Mouse (Mus musculus): ENCODE data around the gene Hmgb1.

Gene Hmgb1

DNA sequence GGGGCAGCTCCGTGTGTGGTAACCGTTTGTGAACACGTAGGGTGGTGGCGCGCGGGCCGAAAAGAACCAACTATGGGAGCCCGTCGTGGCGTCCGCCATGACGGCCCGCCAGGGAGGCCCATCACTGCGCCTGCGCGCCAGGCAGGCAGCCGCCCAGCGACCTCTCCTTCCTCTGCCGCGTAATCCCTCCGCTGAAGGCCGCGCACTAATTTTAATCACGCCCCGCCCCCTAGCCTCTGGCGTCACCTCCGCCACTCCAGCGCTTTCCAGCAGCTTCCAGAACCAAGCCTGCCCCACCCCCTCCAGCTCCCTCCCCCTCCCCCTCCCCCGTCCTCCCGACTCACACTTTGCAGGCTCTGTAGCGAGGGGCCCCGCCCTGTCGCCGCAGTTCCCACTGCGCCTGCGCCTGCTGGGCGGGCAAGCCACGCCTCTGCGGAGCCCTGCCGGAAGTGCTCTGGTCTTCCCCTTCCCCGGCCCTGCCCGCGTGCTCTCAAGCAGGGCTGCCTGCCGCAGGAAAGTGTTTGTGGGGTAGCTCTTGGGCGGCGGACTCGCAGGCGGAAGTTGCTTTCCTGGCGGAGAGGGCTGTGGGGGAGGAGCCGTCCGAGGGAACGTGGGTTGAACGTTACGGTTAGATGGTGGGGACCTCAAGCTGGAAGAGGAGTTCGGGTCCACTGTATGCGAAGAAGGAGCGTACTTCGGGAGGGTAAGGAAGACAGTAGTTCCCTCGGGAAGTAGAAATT is at the start of gene Hmgb1, which contains the start of gene Uspl1:
Gene Hmgb1, minus strand, starts transcription at position 386 of the 740 bp plus-strand sequence.
Gene Uspl1, plus strand, starts transcription at position 247 of the 740 bp plus-strand sequence.
- DNase-seq (ENCODE audit: low spot score) = peak; percentile 97

DNA sequence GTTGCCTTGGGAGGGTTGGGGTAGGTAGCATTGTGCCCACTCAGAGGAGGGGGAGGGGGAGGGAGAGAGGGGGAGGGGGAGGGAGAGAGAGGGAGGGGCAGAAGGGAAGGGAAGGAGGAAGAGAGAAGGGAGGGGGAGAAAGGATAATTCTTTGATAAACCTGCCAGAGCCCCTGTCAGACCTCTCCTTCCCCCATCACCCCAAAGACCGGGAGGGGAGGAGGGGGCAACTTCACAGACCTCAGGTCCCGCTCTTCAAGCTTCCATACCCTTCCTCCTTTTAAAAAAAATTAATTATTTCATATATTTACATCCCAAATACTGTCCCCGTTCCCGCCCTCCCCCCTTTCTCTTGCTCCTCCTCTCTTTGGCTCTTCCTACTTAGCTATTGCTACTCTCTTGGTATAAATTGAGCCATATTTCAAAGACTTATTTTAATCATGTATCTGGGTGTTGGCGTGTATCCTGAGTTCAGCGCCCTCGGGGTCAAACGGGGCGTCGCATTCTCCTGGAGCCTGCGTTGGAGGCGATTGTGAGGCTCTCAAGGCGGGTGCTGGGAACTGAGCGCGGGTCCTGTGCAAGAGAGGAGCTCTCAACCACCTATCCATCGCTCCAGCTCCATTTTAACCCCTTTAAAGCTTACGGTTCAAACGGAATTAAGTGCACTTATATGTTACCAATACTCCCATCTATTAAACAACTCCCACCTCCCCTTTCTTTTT is 45.5 kb upstream of the Hmgb1 start:
- no peak for DNase-seq (ENCODE audit: low spot score)

DNA sequence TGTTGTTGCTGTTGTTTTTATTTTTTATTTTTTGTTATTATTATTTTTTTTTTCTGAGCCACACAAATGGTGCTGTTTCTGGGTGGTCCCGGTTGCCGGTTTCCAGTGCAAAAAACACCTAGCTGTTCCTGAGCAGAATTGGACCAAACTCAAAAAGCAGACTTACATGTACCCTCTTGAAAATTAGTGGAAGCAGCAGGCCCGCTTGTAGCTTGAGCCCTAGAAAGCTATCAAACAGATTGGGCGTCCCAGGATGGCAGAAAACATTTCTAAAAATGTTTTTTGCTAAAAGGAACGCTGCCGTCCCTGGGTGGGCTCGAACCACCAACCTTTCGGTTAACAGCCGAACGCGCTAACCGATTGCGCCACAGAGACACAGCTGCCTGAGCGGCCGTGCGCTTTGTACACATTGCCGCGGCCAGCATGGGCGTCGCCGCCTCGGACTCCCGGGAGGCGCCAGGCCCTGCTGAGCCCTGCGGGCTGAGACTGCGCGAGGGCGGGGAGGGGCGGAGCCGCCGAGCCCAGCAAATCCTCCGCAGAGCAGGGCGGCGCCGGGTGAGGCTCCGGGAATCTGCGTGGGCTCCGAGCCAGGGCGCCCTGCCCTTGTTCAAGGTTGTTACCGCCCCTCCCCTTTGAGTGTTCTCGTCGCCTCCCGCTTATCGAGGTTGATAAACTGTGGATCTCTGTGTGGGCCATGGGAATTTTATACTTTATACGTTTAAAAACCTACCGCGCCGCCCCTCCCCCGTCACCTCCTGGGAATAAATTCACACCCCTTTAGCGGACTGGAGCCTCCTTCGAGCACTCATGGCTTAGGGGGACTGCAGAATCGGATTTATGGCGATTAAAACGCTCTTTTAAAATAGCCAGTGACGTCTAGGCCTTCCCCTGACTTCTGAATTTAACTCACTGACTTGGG is 44.7 kb upstream of the Hmgb1 start:
- peak; percentile 97 for DNase-seq (ENCODE audit: low spot score)

DNA sequence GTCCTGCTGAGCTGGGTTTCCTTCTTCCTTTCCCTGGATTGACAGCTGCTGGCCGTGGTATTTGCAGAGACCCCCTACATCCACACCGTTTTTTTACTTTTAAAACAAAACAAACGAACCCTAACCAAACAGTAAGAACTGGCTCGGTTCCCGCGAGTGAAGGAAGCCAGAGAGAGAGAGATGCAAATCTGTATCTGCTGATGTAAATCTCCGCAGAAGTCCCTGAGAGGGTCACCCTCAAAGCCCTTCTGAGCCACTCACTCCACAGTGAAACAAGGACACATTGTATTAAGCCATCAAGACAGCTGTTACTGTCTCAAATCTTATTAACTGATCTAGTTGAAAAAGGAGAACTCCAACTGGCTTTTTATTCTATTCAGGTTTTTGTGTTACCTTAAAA is 40.4 kb upstream of the Hmgb1 start:
- DNase-seq (ENCODE audit: low spot score) = no peak

DNA sequence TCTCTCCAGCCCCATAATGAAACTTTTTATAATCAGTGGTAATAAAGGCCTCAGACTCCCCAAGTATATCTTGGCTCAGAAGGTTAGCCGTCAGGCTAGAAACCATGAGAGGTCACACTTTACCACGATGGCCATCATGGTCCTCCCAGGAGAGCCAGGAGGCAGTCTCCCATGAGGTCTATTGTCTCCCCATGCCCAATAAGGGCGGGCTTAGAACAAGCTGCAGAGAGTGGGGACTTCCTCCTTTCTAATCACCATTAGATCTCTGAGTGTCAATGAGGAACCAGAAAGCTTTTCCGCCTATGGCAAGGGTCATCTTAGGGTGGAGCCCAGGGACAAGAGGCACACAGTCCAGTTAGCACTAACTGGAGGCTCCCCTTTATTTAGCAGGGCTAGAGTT is 37.1 kb upstream of the Hmgb1 start:
- no peak for DNase-seq (ENCODE audit: low spot score)

DNA sequence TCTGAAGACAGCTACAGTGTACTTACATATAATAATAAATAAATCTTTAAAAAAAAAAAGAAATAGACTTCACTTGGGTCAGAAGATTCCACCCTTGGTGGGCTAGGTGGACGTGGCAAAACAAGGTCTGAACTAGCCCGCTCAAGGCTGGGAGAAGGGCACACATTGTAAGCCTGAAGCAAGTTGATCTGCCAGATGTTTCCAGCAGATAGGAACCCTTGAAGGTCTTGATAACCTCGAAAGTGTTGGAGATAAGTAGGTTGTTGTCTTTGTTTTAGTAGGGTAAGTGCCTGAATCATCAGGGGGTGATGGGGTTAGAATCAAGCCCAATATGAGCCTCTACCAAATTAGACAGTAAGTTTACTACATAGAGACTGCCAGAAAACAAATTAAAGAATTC is 35.2 kb upstream of the Hmgb1 start:
- DNase-seq (ENCODE audit: low spot score) = no peak

DNA sequence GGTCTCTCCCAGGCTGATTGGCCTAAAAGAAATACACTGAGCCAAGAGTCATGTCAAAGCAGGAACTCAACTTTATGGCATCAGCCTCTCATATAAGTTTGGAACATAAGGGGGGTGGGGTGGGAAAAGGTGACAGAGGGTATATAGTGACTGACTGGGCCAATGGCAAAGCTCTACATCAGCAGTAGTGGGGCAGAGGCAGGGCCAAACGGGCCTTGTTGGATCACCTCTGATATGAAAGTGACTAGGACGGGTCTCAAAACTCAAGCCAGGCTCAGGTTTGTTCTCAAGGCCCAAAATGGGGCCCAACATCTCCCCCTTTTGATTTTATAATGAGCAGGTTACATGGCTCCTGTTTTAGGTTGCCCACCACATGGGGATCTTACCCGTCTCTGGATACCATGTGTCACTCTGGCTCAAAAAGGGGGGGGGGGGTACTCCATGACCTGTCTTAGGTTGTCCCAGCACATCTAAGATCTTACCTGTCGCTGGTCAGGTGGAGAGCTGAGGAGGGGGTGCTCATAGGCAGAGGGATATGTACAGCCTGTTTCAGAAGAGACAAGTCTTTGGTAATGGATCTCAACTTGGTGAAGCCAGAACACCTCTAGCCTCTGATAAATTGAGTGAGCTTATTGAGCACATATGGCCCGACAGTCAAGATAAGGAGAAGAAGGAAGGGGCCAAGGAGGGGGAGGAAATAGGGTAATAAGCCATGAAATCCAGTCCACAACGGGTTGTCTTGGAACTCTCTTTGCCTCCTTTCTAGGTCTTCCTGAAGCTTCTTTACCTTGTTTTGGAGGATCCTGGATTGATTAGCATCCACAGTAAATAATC is 33.5 kb upstream of the Hmgb1 start:
- DNase-seq (ENCODE audit: low spot score) = no peak

DNA sequence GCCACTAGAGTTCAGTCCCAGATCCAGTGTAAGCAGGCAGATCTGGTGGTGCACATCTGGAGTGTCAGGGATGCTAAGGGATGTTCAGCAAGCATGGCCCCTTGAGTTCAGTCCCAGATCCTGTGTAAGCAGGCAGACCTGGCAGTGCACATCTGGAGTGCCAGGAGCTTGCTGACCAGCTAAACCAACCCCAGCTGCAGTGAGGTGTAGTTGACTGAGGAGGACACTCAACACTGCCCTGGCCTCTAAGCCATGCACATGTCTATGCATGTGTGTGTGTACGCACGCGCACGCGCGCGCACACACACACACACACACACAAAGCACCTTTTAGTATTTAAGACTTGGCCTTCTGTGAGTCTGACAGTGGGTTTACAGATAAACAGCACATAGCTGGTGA is 31.3 kb upstream of the Hmgb1 start:
- DNase-seq (ENCODE audit: low spot score) = no peak

DNA sequence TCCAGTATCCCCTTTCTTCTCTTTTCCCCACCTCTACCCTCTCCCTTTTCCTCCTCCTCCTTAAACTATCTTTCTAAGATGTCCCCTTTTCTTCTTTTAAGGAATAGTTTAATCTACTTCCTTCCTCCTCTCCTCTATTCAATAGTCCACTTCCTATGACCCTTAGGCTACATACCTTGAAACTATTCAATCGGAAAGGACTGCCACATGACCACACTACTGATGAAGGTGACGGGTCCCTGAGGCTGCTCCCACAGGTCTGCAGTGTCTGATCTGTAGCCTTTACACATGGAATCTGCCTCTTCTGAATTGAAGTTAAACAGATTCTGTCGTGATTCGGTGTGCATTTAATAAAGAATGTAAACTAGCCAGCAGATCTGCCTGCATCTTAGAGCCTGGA is 28.5 kb upstream of the Hmgb1 start:
- no peak for DNase-seq (ENCODE audit: low spot score)

DNA sequence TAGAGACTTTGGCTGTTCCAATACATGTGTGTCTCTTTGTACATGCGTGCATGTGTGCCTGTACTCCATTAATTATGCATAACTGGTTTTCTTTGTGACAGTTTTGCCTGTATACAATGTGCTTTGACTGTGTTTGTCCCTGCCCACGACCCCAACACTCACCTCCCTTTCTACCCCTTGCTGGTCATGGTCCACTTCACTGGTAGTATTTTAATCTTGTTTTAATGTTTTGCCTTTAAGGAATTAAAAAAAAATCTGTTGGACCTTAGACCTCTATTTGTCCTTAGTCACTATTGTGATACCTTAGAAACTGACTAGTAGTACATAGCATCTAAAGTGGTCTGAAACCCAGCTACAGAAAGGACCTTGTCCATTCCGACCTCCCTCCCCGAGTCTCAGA is 26.8 kb upstream of the Hmgb1 start:
- no peak for DNase-seq (ENCODE audit: low spot score)

DNA sequence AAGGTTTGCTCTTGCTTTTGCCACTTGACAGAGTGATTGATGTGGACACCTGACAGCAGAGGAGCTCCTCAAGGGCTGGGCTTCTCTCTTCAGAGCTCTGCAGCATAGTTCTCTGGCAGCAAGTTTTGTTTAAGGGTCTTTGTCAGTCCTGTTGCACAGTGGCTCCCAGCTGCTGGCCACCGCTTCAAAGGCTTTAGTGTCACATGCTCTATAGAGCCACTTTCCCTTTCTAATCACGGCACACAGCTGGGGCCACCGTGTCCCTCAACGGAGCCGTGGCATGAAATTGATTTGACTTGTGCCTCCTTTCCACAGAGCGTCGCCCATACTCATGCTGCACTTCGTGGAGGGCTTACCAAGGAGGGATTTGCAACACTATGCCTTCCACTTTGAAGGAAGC is 25.0 kb upstream of the Hmgb1 start:
- no peak for DNase-seq (ENCODE audit: low spot score)

DNA sequence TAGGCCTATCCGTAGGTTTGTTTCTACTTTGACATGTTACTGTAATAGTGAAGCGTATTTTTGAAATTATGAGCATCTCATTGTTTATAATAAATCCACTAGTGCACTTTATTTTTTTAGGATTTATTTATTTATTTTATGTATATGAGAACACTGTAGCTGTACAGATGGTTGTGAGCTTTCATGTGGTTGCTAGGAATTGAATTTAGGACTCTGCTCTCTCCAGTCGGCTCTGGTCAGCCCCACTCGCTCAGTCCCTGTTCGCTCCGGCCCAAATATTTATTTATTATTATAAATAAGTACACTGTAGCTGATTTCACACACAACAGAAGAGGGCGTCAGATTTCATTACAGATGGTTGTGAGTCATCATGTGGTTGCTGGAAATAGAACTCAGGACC is 24.5 kb upstream of the Hmgb1 start:
- no peak for DNase-seq (ENCODE audit: low spot score)

DNA sequence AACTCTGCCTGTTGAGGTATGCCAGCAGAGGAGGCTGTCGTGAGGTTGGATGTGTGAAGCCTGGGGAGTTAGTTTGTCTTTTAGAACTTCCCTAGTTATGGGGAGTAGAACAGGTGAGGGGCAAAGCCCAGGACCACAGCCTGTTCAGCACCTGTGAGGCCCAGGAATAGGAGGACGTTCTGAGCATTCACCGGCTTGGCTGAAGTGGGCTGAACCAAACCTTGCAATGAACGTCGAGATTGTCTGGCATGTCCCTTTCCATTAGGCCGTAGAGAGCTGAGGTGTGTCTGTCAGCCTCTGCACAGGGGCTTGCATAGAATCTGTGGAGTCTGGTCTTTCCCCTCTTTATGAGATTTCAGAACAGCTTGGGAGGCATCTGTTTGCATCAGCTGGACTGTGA is 23.4 kb upstream of the Hmgb1 start:
- DNase-seq (ENCODE audit: low spot score) = no peak

DNA sequence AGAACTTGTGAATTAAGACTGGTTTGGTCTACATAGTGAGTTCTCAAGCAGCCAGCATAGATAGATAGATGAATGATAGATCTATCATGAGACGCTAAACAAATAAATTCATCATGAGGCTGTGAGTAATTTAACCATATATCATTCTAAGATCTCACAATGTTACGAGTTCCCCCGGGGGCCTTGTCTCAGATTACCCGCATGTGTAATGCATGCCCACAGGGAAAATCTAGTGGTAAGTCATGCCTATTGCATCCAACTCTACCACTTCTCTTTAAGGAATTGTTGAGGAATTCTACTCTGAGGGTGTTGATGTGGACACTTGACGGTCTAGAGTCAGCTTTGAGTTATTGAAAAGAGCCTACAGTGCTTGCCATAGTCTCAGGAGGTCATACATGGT is 22.0 kb upstream of the Hmgb1 start:
- no peak for DNase-seq (ENCODE audit: low spot score)

DNA sequence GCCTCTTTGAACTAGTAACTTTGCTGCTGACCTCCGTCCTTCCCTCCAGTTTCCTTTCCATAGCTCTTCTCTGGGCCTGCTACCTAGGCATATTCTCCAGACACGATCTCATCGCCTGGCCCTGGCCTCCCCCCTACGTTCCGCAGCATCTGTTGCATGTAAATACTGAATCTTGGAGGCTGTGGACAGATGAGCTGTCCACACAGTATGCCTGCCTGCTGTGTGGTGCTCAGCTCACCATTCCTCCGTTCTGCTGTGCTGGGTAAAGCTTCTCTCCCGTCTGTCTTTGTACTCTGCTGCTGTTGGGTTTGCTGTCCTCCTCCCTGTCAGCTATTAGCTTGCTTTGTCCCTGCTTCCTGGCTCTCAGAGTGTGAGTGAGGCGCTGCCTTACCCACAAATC is 21.0 kb upstream of the Hmgb1 start:
- no peak for DNase-seq (ENCODE audit: low spot score)

DNA sequence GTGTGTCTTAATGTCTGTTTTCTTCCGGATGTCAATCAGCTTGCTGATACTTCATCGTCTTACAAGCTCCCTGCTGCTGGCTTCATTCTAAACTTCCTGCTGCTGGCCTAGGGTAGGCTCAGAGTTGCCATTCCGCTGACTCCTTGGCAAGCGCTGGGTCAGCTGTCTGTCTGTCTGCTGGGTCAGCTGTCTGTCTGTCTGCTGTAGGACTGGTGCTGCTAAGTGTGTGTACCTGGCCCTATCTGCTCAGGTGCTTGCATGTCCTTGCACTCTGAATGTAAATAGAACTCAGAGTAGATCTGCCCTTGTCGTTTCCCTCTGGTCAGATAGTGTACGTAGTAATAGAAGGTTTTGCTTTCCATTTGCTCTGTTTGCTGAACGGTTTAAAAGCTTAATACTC is 20.5 kb upstream of the Hmgb1 start:
- no peak for DNase-seq (ENCODE audit: low spot score)

DNA sequence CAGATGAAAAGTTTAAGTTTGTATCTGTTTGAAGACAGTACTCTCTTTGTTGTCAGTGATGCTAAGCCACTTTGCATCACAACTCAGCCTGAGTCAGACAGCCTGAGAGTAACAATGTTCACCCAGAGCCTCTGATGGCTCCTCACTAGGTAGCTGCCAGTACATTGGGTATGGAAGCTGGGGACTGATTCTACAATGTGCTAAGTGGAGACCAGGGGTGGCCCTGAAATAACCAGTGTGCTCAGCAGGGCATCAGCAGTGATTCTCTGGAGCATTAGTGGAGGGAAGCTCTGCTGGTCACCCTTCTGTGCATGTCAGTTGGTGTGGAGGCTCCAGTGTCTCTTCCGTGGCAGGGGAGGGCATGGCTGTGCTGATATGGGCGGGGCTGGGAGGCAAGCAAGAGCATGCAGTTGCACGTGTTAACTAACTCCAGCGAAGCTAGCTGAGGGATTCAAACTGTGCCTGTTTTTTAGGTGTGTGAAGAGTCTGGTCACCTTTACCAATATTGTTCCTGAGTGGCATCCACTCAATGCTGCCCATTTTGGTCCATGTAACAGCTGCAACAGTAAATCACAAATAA is 19.6 kb upstream of the Hmgb1 start:
- DNase-seq (ENCODE audit: low spot score) = no peak

DNA sequence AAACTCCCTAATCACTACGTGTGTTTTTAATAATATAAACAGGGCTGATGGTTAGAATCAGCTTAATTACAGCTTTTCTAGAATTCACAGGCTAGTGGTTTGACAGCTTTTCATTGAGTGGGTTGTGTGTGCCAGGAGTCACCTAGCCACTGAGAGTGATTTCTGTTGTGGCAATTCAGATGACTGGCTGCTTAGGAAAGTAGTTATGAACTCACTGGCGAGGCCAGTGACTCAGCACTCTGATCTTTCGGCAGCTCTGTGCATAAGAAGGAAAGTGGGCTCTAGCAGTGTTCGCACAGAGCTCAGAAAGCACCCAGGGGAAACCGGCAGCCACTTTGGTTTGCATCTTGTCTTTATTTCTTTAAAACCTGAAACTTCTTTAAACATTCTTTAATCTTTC is 18.7 kb upstream of the Hmgb1 start:
- no peak for DNase-seq (ENCODE audit: low spot score)

DNA sequence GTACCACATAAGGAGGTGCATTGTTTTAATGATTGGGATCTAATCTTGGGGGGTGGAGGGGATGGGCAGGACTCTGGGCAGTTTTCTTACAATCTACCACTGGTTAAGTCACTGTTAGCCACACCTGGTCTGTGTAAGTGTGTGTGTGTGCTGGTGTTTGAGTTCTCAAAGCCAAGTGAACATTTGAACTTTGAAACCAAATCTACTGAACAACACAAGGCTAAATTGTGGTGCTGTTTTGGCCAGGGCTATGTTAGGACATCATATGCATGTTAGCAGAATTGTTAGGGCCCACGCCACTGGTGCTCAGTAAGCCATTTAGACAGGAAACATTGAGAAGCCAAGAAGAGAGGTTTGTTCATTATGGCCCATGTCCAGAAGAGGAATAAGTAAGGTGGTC is 14.5 kb upstream of the Hmgb1 start:
- no peak for DNase-seq (ENCODE audit: low spot score)

DNA sequence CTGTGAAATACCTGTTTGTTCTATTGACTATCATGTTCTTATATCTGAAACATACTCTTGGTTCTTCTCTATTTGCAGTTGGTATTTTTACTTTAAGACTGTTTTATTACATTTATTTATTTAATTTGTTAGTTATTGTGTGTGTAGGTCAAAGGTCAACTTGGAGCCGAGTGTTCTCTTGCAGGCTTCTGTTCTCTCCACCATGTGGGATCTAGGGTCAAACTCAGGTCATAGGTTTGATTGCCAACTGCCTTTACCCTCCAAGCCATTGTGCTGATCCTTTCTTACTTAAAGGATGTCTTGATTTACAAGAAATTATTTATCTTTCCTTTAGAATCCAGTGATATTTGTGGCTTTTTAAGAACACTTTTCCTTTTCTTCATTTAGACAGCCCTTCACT is 12.3 kb upstream of the Hmgb1 start:
- no peak for DNase-seq (ENCODE audit: low spot score)

DNA sequence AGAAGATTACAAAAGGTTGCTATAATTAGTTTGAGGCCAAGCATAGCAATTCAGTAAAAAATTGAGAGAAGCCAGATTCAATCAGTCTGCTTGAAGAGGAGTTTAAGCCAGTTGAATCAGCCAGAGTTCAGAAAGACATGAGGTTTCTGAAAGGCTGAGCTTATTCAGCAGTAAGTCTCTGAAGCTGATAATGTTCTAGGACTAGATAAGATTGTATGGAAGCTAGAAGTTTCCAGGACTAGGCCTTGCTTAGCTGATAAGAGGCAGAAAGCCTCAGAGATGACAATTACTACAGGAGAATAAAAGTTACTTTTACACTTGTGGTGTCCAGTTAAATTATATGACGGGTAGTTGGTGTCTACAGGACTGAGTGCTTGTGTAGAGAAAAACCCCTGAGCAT is 5.9 kb upstream of the Hmgb1 start:
- no peak for DNase-seq (ENCODE audit: low spot score)

Data from urinary bladder, postnatal 10 days (tissue).